Mouse (Mus musculus) kidney, postnatal 0 days (tissue): Measurements from ENCODE around the gene Slc2a4. TPM values are rescaled to one million over a fixed set of nuclear protein-coding genes. Genes with fewer than 3 reads are reported as not detected.

Source experiments
- ATAC-seq: fragments of 200-750 bp; cut with Nextera tagmentation; replicated peaks from 2 replicates; pipeline ENCODE4 v1.8.0; 2017; ENCODE audit warnings: low read depth, moderate number of reproducible peaks, moderate TSS enrichment, moderate library complexity; ENCODE audit not compliant: low FRiP score
- DNase-seq: peaks from one replicate; pipeline ENCODE4 v3.0.0-alpha.2; 2016; ENCODE audit warnings: low spot score
- H3K27ac ChIP-seq: fragments of 300-500 bp; sonication (generic); 2 replicates; pipeline ENCODE4 v1.5.1; 2014; ENCODE audit warnings: mild to moderate bottlenecking
- H3K27me3 ChIP-seq: fragments of 300-500 bp; sonication (generic); 2 replicates; pipeline ENCODE4 v1.6.1; 2014; ENCODE audit warnings: low read length, mixed read lengths; ENCODE audit not compliant: insufficient read depth
- H3K36me3 ChIP-seq: fragments of 300-500 bp; sonication (generic); 2 replicates; pipeline ENCODE4 v1.6.1; 2014; ENCODE audit warnings: low read length, mixed read lengths; ENCODE audit not compliant: insufficient read depth
- H3K4me1 ChIP-seq: fragments of 300-500 bp; sonication (generic); replicated peaks from 2 replicates; pipeline ENCODE4 v1.6.1; 2014; ENCODE audit warnings: antibody characterized with exemption, low read length, mixed read lengths; ENCODE audit not compliant: insufficient read depth
- H3K4me2 ChIP-seq: fragments of 300-500 bp; sonication (generic); 2 replicates; pipeline ENCODE4 v1.6.1; 2014; ENCODE audit warnings: mild to moderate bottlenecking, low read length, moderate library complexity, mixed read lengths
- H3K4me3 ChIP-seq: fragments of 300-500 bp; sonication (generic); replicated peaks from 2 replicates; pipeline ENCODE4 v1.5.1; 2014; ENCODE audit warnings: low read depth, low read length
- H3K9ac ChIP-seq: fragments of 300-500 bp; sonication (generic); 2 replicates; pipeline ENCODE4 v1.6.1; 2014; ENCODE audit warnings: low read depth, low read length
- H3K9me3 ChIP-seq: fragments of 300-500 bp; sonication (generic); replicated peaks from 2 replicates; pipeline ENCODE4 v1.6.1; 2016; ENCODE audit warnings: low read length, inconsistent platforms, mixed read lengths
- CTCF ChIP-seq: IDR thresholded peaks from 2 replicates; pipeline ENCODE4 v1.5.1; 2016; ENCODE audit warnings: antibody characterized with exemption, low read depth, mild to moderate bottlenecking, moderate library complexity
- WGBS: fragments of 180-500 bp; shearing (Covaris S2); extraction: QIAGEN DNeasy Blood & Tissue Kit; methylation state at CpG from one replicate; pipeline ENCODE4 v1.1.7; 2014; 5-methylcytosine and 5-hydroxymethylcytosine counted together
- polyA plus RNA-seq: library from polyadenylated mRNA; unstranded; fragments of >200 nt; fragmentation: Nextera tagmentation; extraction: Ambion mirVana; gene quantifications from 2 replicates; pipeline ENCODE4 v1.2.1, GENCODE M21; 2015

Gene Slc2a4
- polyA plus RNA-seq, 1 experiment from 2014 or later, result 21.4 TPM

DNA sequence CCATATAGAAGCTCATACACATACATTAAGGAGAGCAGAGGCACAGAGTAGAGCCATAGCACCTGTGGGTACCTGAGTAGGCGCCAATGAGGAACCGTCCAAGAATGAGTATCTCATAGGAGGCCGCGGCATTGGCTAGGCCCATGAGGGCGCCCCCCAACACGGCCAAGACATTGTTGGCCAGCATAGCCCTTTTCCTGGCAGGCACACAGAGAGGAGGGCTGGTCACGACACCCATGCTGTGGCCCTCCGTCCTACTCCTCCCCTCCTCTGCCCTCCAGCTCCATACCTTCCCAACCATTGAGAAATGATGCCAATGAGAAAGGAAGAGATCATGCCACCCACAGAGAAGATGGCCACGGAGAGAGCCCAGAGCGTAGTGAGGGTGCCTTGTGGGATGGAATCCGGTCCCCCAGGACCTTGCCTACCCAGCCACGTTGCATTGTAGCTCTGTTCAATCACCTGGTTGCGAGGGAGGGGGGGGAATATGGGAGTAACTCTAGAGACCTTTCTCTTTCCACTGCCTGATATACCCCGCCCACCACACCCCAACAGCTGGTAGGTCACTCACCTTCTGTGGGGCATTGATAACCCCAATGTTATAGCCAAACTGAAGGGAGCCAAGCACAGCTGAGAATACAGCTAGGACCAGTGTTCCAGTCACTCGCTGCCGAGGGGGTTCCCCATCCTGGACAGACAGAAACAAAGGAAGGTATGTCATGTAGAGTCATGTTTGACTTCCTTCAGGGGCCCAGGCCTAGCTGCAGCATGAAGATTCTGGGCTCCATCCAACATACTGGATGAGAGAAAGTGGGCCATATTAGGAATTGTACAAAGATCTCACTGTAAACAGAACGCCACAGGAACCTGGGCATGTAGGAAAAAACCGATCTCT lies 1.7 kb downstream of the Slc2a4 start:
- DNase-seq (no peak), ATAC-seq (no peak)
- peak overlapping the region; percentile 54 for H3K4me2 ChIP-seq
- H3K4me1 ChIP-seq, result peaks cover 15% of the 10 kb centered on the region
- no peak for TF ChIP-seq CTCF
- 0 out of 2 replicates have a peak, but pooled peaks cover 4% of the 10 kb centered on the region for H3K36me3 ChIP-seq
- no peaks in the 10 kb centered on the region for H3K27me3 ChIP-seq
- 0 out of 2 replicates have a peak overlapping the region, but pooled peaks have one; percentile 8 for H3K9ac ChIP-seq
- no peak overlapping the region for H3K4me3 ChIP-seq
- no peaks in the 10 kb centered on the region for H3K9me3 ChIP-seq
- H3K27ac ChIP-seq, result no peak overlapping the region; the same call in 1 of the 2 replicates
- 84% methylated on average over 18 of the region's 18 CpGs for WGBS

DNA sequence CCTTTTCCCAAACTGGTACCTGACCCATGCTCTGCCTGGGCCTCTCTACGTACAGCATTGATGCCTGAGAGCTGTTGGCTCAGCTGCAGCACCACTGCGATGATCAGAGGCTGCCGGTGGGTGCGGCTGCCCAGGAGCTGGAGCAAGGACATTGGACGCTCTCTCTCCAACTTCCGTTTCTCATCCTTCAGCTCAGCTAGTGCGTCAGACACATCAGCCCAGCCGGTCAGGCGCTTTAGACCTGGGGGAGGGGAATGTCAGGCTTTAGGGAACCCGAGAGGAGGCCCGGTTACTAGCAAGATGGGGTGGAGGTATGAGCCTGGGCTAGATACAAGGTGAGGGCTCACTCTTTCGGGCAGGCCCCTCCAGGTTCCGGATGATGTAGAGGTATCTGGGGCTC lies 2.8 kb downstream of the Slc2a4 start:
- Histone ChIP-seq H3K4me3 (no peak overlapping the region), H3K36me3 (0 out of 2 replicates have a peak, but pooled peaks cover 4% of the 10 kb centered on the region), H3K4me1 (peaks cover 15% of the 10 kb centered on the region), H3K9me3 (no peaks in the 10 kb centered on the region), H3K27me3 (no peaks in the 10 kb centered on the region), H3K4me2 (no peak overlapping the region), H3K27ac (no peak overlapping the region), H3K9ac (no peak overlapping the region)
- DNase-seq, result no peak
- WGBS, result 61% methylated on average over 13 of the region's 13 CpGs
- no peak for TF ChIP-seq CTCF
- ATAC-seq, result no peak

GRCm38 (mm10) chr11:69940962-69941361 lies 7.0 kb downstream of the Slc2a4 start:
- TF ChIP-seq CTCF, result no peak
- no peak overlapping the region for H3K27ac ChIP-seq
- no peak overlapping the region for H3K9ac ChIP-seq
- no peaks in the 10 kb centered on the region for H3K9me3 ChIP-seq
- DNase-seq (no peak), ATAC-seq (no peak)
- 75% methylated on average over 4 of the region's 4 CpGs for WGBS
- peaks cover 16% of the 10 kb centered on the region for H3K4me1 ChIP-seq
- H3K27me3 ChIP-seq, result no peaks in the 10 kb centered on the region; the same call in 1 of the 2 replicates
- 0 out of 2 replicates have a peak, but pooled peaks cover 4% of the 10 kb centered on the region for H3K36me3 ChIP-seq
- H3K4me3 ChIP-seq, result no peak overlapping the region
- no peak overlapping the region for H3K4me2 ChIP-seq

DNA sequence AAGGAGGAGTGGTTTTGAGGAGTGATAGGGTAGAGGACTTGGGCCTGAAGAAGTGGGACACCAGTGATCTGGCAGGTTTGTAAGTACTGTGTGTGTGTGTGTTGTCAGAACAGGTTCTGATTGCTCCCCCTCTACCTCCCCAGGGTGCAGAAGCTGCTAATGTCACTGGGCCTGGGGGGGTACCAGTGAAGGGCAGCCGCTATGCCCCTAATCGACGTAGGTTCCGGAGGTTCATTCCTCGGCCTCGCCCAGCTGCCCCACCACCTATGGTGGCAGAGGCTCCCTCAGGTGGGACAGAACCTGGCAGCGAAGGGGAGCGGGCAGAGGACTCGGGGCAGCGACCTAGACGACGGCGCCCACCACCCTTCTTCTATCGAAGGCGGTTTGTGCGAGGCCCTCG lies 8.3 kb downstream of the Slc2a4 start:
- Histone ChIP-seq H3K9ac (no peak overlapping the region), H3K27ac (no peak overlapping the region), H3K4me2 (no peak overlapping the region), H3K27me3 (no peaks in the 10 kb centered on the region; the same call in 1 of the 2 replicates), H3K4me3 (no peak overlapping the region), H3K36me3 (no peaks in the 10 kb centered on the region), H3K9me3 (no peaks in the 10 kb centered on the region), H3K4me1 (peaks cover 24% of the 10 kb centered on the region)
- DNase-seq, result no peak
- ATAC-seq, result no peak
- TF ChIP-seq CTCF, result no peak
- WGBS, result 91% methylated on average over 17 of the region's 17 CpGs

GRCm38 (mm10) chr11:69939181-69939580 lies 8.8 kb downstream of the Slc2a4 start:
- ATAC-seq (no peak), DNase-seq (no peak)
- 56% methylated on average over 5 of the region's 5 CpGs for WGBS
- no peak for TF ChIP-seq CTCF
- Histone ChIP-seq H3K4me2 (no peak overlapping the region), H3K4me3 (no peak overlapping the region), H3K9ac (no peak overlapping the region), H3K36me3 (no peaks in the 10 kb centered on the region), H3K27me3 (no peaks in the 10 kb centered on the region; the same call in 1 of the 2 replicates), H3K4me1 (peaks cover 24% of the 10 kb centered on the region), H3K27ac (no peak overlapping the region), H3K9me3 (no peaks in the 10 kb centered on the region)

GRCm38 (mm10) chr11:69938401-69938979 lies 9.5 kb downstream of the Slc2a4 start:
- Histone ChIP-seq H3K36me3 (no peaks in the 10 kb centered on the region), H3K27me3 (no peaks in the 10 kb centered on the region; the same call in 1 of the 2 replicates), H3K9ac (no peak overlapping the region), H3K9me3 (no peaks in the 10 kb centered on the region), H3K4me1 (peaks cover 24% of the 10 kb centered on the region), H3K4me2 (no peak overlapping the region), H3K27ac (0 out of 2 replicates have a peak overlapping the region, but pooled peaks have one; percentile 80), H3K4me3 (no peak overlapping the region)
- 36% methylated on average over 9 of the region's 9 CpGs for WGBS
- no peak for TF ChIP-seq CTCF
- ATAC-seq (no peak), DNase-seq (no peak)
